Mouse (Mus musculus) neural tube, postnatal 0 days (tissue): ENCODE measurements around the gene Xpot. TPM values are rescaled to one million over a fixed set of nuclear protein-coding genes. Genes with fewer than 3 reads are reported as not detected.

Experiments
- microRNA-seq: library from miRNA; unstranded; fragments of <30 nt; microRNA quantifications from one replicate; pipeline ENCODE4, GENCODE M21; 2016
- polyA plus RNA-seq: library from polyadenylated mRNA; unstranded; fragments of >200 nt; fragmentation: Nextera tagmentation; extraction: Ambion mirVana; gene quantifications from 2 replicates; pipeline ENCODE4 v1.2.1, GENCODE M21; 2015

Xpot gene
- 20.2 and 27.5 TPM in 2 replicates for polyA plus RNA-seq

DNA sequence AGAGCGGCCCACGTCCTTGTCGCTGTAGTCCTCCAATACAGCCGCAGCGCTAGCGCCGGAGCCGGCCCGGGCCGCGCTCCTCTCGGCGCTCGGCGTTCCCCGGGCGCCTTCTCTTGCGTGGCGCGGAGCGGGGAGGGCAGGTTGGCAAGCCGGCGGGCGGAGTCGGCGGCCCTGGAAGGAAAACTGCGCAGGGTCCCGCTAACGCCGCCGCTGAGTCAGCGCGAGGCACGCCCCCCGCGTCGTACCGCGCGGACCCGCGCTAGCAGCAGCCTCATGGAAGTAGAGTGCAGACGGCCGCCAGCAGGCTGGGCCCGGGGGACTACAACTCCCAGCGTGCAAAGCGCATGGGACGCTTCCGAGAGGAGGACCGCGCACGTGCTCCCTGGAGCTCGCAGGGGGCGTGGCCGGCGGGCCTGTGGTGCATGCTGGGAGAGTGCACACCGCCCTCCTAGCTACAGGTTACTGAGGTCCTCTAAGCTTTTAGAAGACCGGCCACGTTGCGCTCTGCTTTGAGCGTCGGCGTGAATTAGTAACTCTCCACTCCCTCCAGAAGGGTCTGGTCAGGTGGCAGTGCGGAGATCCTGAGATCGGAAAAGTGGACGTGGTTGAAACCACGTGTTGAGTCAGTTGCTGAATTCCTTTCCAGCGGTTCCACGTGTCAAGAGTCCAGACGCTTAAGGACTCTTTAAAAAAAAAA is at the start of gene Xpot:
Gene Xpot, minus strand, starts transcription at position 147 of the 697 bp plus-strand sequence.

DNA sequence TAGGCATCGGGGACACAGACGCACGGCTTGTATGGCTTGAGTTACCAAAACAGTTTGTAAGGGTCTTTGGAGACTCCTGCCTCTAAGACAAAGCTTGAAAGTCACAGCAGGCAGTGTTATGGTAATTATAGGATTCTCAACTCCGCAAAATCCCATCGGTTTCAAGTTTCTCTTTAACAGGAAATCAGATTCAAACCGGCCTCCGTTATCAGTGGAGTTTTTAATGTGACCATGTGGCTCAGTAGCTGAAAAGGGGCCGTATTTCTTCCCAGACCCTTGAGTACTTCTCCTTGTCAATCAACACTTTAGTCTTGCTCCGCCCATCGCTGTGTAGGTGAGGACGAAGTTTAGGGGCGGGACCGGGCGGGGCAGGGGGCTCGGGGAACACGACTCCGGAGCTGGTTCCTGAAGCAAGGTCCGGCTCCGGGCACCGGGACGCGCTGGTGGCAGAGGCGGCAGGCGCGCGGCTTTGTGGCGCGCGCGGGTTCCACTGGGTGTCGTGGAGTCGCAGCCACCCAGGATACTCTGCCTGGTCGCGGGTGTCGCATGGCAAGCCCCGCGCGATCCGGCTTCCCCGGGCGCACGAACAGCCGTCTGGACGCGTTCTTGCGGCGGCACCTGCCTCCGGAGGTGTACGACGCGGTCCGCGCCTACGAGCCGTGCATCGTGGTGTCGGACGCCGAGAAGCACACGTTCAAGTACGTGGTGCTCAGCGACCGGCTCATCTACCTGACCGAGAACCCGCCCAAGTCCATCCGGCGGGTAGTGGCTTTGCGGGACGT is 15.3 kb upstream of the Xpot start, which contains the start of gene D930020B18Rik:
Gene D930020B18Rik, plus strand, starts transcription at position 317 of the 782 bp plus-strand sequence.

DNA sequence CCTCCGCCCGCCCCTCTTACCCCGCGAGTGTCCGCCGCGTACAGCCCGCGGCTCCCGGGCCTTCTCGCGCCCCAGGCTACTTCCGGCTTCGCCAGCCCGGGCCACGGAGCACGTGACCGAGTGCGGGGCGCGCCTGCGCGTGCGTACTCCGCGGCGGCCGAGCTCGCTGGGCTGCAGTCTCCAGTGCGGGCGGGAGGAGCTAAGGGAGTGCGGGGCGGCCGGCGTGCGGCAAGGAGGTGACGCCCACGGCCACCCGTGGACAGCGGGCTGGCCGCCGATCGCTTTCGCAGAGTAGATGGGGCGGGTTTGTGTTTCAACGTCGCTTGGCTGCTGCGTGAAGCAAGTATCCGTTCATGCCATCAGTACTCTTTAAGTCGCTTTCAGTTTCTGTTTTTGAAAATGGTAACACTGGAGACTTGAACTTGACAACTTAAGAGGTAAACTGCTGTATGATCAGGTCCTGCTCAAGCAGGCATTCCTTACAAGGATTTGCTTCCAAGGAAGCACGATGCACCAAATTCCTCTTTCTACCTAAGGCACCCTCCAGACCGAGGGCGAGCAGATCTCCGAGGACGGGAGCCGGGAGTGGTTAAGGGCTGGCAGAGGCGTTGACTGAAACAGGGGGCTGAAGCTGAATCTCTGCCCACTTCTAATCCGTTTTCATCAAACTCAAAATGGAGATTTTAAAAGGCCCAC is 39.3 kb downstream of the Xpot start, which contains the start of gene Tbk1:
Gene Tbk1, minus strand, starts transcription at position 113 of the 696 bp plus-strand sequence.

Small RNA genes within 50 kb of the gene (microRNA-seq; reads per million reads assigned to microRNA genes)
- not detected for gene Gm24330

Other genes with a start within 250 kb of the Xpot start
- gene Rassf3, start 150.0 kb downstream of the Xpot start, polyA plus RNA-seq: 4.3 and 5.3 TPM in 2 replicates
- 20.4 and 22.6 TPM in 2 replicates for gene Tbk1, start 39.5 kb downstream of the Xpot start, polyA plus RNA-seq
- gene D930020B18Rik, start 15.3 kb upstream of the Xpot start, polyA plus RNA-seq: 0.27 and 0.31 TPM in 2 replicates
- gene BC048403, start 113.6 kb upstream of the Xpot start, polyA plus RNA-seq: 2.6 and 2.7 TPM in 2 replicates